Mouse (Mus musculus) cerebellum, postnatal 4 days (tissue): ENCODE data around the gene Bbs7.
"Not testable (repeated sequence)": the region's sequence is repeated elsewhere in the genome, so short reads cannot be mapped to it uniquely, and the experiment has no call there.

Experiments used
- DNase-seq, 2 experiments: peaks; one replicate each; pipeline ENCODE4 v3.0.0; 2022; ENCODE audit warnings: low spot score in 2 of 2, mixed read lengths in 1 of 2

Bbs7 gene

GRCm38 (mm10) chr3:36613202-36613907, at the start of gene Bbs7:
Gene Bbs7 (minus strand): TSS chr3:36613477.
- peak; percentile 87 to 94 for DNase-seq

GRCm38 (mm10) chr3:36645245-36645559, 31.9 kb upstream of the Bbs7 start:
- not testable (repeated sequence) for DNase-seq

- DNase-seq: no peak
Observed at GRCm38 (mm10) chr3:36644554-36645244, 31.4 kb upstream of the Bbs7 start.

- DNase-seq: no peak
Observed at GRCm38 (mm10) chr3:36643354-36643753, 30.1 kb upstream of the Bbs7 start.

GRCm38 (mm10) chr3:36642736-36643135, 29.5 kb upstream of the Bbs7 start:
- DNase-seq: no peak

GRCm38 (mm10) chr3:36640787-36641186, 27.5 kb upstream of the Bbs7 start:
- no peak for DNase-seq

GRCm38 (mm10) chr3:36635449-36635848, 22.2 kb upstream of the Bbs7 start:
- DNase-seq: peak in 1 of 2 experiments; percentile 47

GRCm38 (mm10) chr3:36626803-36627202, 13.5 kb upstream of the Bbs7 start:
- no peak for DNase-seq

- no peak for DNase-seq
Observed at GRCm38 (mm10) chr3:36618181-36618580, 4.9 kb upstream of the Bbs7 start.

- DNase-seq: peak in 1 of 2 experiments; percentile 32
Observed at GRCm38 (mm10) chr3:36613908-36614255, 605 bp upstream of the Bbs7 start.

- no peak for DNase-seq
Observed at GRCm38 (mm10) chr3:36612687-36613086, 590 bp downstream of the Bbs7 start.

GRCm38 (mm10) chr3:36605894-36606783, 7.1 kb downstream of the Bbs7 start:
- no peak for DNase-seq

- not testable (repeated sequence) for DNase-seq
Observed at GRCm38 (mm10) chr3:36599773-36600172, 13.5 kb downstream of the Bbs7 start.

- DNase-seq: no peak
Observed at GRCm38 (mm10) chr3:36598811-36599210, 14.5 kb downstream of the Bbs7 start.

GRCm38 (mm10) chr3:36571827-36572378, 41.4 kb downstream of the Bbs7 start, which contains the start of gene Ccna2:
Gene Ccna2 (minus strand): TSS chr3:36572150.
- peak; percentile 96 to 98 for DNase-seq

- DNase-seq: no peak
Observed at GRCm38 (mm10) chr3:36571361-36571826, 41.9 kb downstream of the Bbs7 start.

- DNase-seq: no peak
Observed at GRCm38 (mm10) chr3:36569836-36570235, 43.4 kb downstream of the Bbs7 start.

- no peak for DNase-seq
Observed at GRCm38 (mm10) chr3:36563666-36564065, 49.6 kb downstream of the Bbs7 start.

- DNase-seq: no peak
Observed at GRCm38 (mm10) chr3:36559606-36560005, 53.7 kb downstream of the Bbs7 start.

- no peak for DNase-seq
Observed at GRCm38 (mm10) chr3:36557601-36558000, 55.7 kb downstream of the Bbs7 start.

GRCm38 (mm10) chr3:36552406-36553047, 60.8 kb downstream of the Bbs7 start, which contains the start of gene Exosc9:
Gene Exosc9 (plus strand): TSS chr3:36552606.
- peak; percentile 92 to 96 for DNase-seq
